15 mouse cellular contexts compared by ENCODE assay signal in the genomic region with DNA sequence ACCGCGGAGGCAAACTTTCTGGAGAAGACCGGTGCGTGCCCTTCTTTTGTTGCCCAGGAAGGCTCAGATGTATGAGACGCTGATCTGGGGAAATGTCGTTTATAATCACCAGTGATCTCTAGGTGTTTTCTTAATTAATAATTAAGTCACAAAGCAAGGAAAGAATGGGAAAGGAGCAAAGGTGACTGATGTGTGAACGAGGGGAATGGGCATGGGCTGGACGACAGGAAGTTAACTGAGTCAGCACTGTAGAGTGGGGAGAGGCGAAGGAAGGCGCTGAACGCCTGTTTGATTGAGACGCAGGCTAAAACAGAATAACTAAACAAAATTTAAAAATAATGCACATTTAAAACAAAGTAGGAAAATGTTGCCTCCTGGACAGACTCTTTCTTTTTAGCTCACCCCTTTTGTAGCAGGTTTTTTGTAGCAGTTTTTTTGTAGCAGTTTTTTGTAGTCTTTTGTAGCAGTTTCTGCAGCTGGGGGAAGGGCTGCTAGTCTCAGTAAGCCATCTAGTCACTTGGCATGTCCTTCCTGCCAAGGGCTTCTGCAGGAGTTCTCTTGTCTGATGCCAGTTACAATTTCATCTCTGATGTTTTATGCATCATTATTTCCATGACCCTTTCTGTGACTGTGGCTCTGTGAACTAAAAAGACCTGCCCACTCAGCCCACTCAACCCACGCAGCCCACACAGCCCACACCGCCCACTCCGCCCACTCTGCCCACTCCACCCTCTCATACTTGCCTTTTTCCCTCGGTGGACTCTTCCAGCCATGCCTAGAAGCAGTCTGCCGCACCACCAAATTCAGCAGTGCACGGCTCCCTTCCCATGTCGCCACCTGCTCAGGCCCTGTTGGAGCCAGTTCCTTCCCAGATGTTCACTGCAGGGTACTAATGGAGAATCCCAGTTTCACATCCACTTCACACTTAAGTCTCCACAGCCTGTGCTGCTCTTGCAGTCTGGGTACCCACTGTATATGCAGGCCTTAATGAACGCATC.
DNase-seq lines count a peak whose midpoint lies in the region; ATAC-seq and TF ChIP-seq lines count a peak whose summit lies in the region.
"Had no signal": no experiment of that assay in that cellular context is flagged by ENCODE, and none has a peak within 500 bp of the region (broad histone marks: within the 10 kb centered on the region; RNA-seq: fewer than 3 reads in every experiment).

No protein-coding gene starts in this region.

- 0 out of 2 replicates have a peak, but pooled peaks have one; percentile 45 for ATAC-seq in cerebellum, adult (ENCODE audit: insufficient number of reproducible peaks, low FRiP score, low TSS enrichment)
- ATAC-seq in hindbrain, embryonic 15.5 days (ENCODE audit: low FRiP score, low read depth), result peak; percentile 76
- peak; percentile 66; the same call in 1 of the 2 replicates for ATAC-seq in kidney, postnatal 0 days (replicated peaks; ENCODE audit: low FRiP score, low read depth)
- ATAC-seq in midbrain, postnatal 0 days (ENCODE audit: low FRiP score), result peak; percentile 54
- ATAC-seq in erythroid progenitor cell, adult 5-6 weeks (replicated peaks; ENCODE audit: low FRiP score, poor library complexity, severe bottlenecking), result no peak
- ATAC-seq: intestine, embryonic 15.5 days had no signal

- H3K27ac ChIP-seq in hindbrain, embryonic 15.5 days (replicated peaks), result 0 out of 2 replicates have a peak overlapping the region, but pooled peaks have one; percentile 19
- H3K27ac ChIP-seq in hindbrain, embryonic 10.5 days, result no peak overlapping the region
- no peak overlapping the region for H3K27ac ChIP-seq in kidney, postnatal 0 days
- no peak overlapping the region for H3K27ac ChIP-seq in midbrain, postnatal 0 days (ENCODE audit: low read depth, low read length)
- H3K27ac ChIP-seq: embryonic facial prominence, embryonic 13.5 days; intestine, embryonic 15.5 days; neural tube, embryonic 13.5 days had no signal

- H3K4me1 ChIP-seq in hindbrain, embryonic 15.5 days (replicated peaks), result peaks cover 9% of the 10 kb centered on the region
- H3K4me1 ChIP-seq in hindbrain, embryonic 10.5 days (replicated peaks), result peaks cover 21% of the 10 kb centered on the region
- no peaks in the 10 kb centered on the region for H3K4me1 ChIP-seq in kidney, postnatal 0 days (replicated peaks; ENCODE audit: insufficient read depth, low read length)
- no peaks in the 10 kb centered on the region for H3K4me1 ChIP-seq in midbrain, postnatal 0 days (ENCODE audit: insufficient read depth, low read length)
- H3K4me1 ChIP-seq: intestine, embryonic 15.5 days had no signal

- no peak for TF ChIP-seq CTCF in kidney, postnatal 0 days (IDR thresholded peaks at IDR 0.05; ENCODE audit: low read depth)
- no peak for TF ChIP-seq CTCF in midbrain, postnatal 0 days (IDR thresholded peaks at IDR 0.05)

- DNase-seq in cerebellum, adult 11-12 months, result no peak
- DNase-seq in hindbrain, embryonic 10.5 days (ENCODE audit: low spot score), result no peak
- DNase-seq in kidney, postnatal 0 days (ENCODE audit: low spot score), result no peak
- DNase-seq in midbrain, postnatal 0 days (ENCODE audit: low spot score), result peak; percentile 26
- no peak for DNase-seq in spleen, adult 18-20 months
- DNase-seq: adrenal gland, adult 2 months; lung, postnatal 14 days; right cerebral cortex, postnatal 14 days had no signal

- whole genome bisulfite sequencing in hindbrain, embryonic 15.5 days, result 73% methylated on average over 20 of the region's 20 CpGs
- 80% methylated on average over 20 of the region's 20 CpGs for WGBS in hindbrain, embryonic 10.5 days
- 73% methylated on average over 20 of the region's 20 CpGs for WGBS in kidney, postnatal 0 days
- WGBS in midbrain, postnatal 0 days, result 68% methylated on average over 20 of the region's 20 CpGs

- H3K4me2 ChIP-seq in hindbrain, embryonic 15.5 days, result no peak overlapping the region
- H3K4me2 ChIP-seq in kidney, postnatal 0 days (ENCODE audit: low read length), result no peak overlapping the region
- H3K4me2 ChIP-seq in midbrain, postnatal 0 days (ENCODE audit: low read depth, low read length, poor library complexity, severe bottlenecking), result no peak overlapping the region
- H3K4me2 ChIP-seq: embryonic facial prominence, embryonic 13.5 days; intestine, embryonic 15.5 days; liver, embryonic 11.5 days; neural tube, embryonic 13.5 days had no signal

- no peak overlapping the region for H3K4me3 ChIP-seq in hindbrain, embryonic 15.5 days
- H3K4me3 ChIP-seq in hindbrain, embryonic 10.5 days, result no peak overlapping the region
- H3K4me3 ChIP-seq in kidney, postnatal 0 days (replicated peaks; ENCODE audit: low read depth, low read length), result no peak overlapping the region
- no peak overlapping the region for H3K4me3 ChIP-seq in midbrain, postnatal 0 days (ENCODE audit: low read depth, low read length)
- H3K4me3 ChIP-seq: embryonic facial prominence, embryonic 13.5 days; intestine, embryonic 15.5 days; neural tube, embryonic 13.5 days had no signal

- no peak overlapping the region for H3K9ac ChIP-seq in hindbrain, embryonic 15.5 days
- no peak overlapping the region for H3K9ac ChIP-seq in kidney, postnatal 0 days (ENCODE audit: low read depth, low read length)
- H3K9ac ChIP-seq in midbrain, postnatal 0 days (replicated peaks; ENCODE audit: low read length, poor library complexity, severe bottlenecking), result no peak overlapping the region
- H3K9ac ChIP-seq: embryonic facial prominence, embryonic 13.5 days; intestine, embryonic 15.5 days; neural tube, embryonic 13.5 days had no signal

- no peaks in the 10 kb centered on the region for H3K9me3 ChIP-seq in hindbrain, embryonic 15.5 days
- H3K9me3 ChIP-seq in hindbrain, embryonic 10.5 days, result no peaks in the 10 kb centered on the region
- no peaks in the 10 kb centered on the region for H3K9me3 ChIP-seq in kidney, postnatal 0 days (replicated peaks; ENCODE audit: low read length)
- no peaks in the 10 kb centered on the region for H3K9me3 ChIP-seq in midbrain, postnatal 0 days (ENCODE audit: low read length)
- H3K9me3 ChIP-seq: embryonic facial prominence, embryonic 13.5 days; intestine, embryonic 15.5 days; neural tube, embryonic 13.5 days had no signal

- H3K27me3 ChIP-seq in hindbrain, embryonic 15.5 days, result no peaks in the 10 kb centered on the region
- H3K27me3 ChIP-seq in hindbrain, embryonic 10.5 days (ENCODE audit: insufficient read depth, poor library complexity, severe bottlenecking), result no peaks in the 10 kb centered on the region
- no peaks in the 10 kb centered on the region for H3K27me3 ChIP-seq in kidney, postnatal 0 days (ENCODE audit: insufficient read depth, low read length)
- H3K27me3 ChIP-seq in midbrain, postnatal 0 days (ENCODE audit: insufficient read depth, low read length), result no peaks in the 10 kb centered on the region
- H3K27me3 ChIP-seq: embryonic facial prominence, embryonic 13.5 days; intestine, embryonic 15.5 days; neural tube, embryonic 13.5 days had no signal

- H3K36me3 ChIP-seq in hindbrain, embryonic 15.5 days, result no peaks in the 10 kb centered on the region
- H3K36me3 ChIP-seq in hindbrain, embryonic 10.5 days, result no peaks in the 10 kb centered on the region
- no peaks in the 10 kb centered on the region for H3K36me3 ChIP-seq in kidney, postnatal 0 days (ENCODE audit: insufficient read depth, low read length)
- no peaks in the 10 kb centered on the region for H3K36me3 ChIP-seq in midbrain, postnatal 0 days (ENCODE audit: insufficient read depth, low read length)
- H3K36me3 ChIP-seq: embryonic facial prominence, embryonic 13.5 days; intestine, embryonic 15.5 days; neural tube, embryonic 13.5 days had no signal
